Mouse (Mus musculus) CH12.LX (cell line): ENCODE results near the gene Otx2. TPM values are rescaled to one million over a fixed set of nuclear protein-coding genes. Genes with fewer than 3 reads are reported as not detected.

Experiments
- DNase-seq: peaks from one replicate; pipeline ENCODE4 v3.0.0-alpha.2; 2013; ENCODE audit errors: extremely low read depth
- H3K27ac ChIP-seq: 2 replicates; pipeline ENCODE4 v1.5.1; 2012; ENCODE audit warnings: low read depth, mild to moderate bottlenecking, control low read depth, moderate library complexity; ENCODE audit not compliant: insufficient read depth
- H3K27me3 ChIP-seq: replicated peaks from 2 replicates; pipeline ENCODE3; 2012; ENCODE audit warnings: inconsistent platforms
- H3K36me3 ChIP-seq, 2 experiments: replicated peaks in 1 of 2; 2 replicates each; pipeline versions ENCODE3 to v1.6.1; 2012; ENCODE audit warnings: inconsistent platforms in 1 of 2, low read length in 1 of 2, mild to moderate bottlenecking in 1 of 2, mixed read lengths in 1 of 2, moderate library complexity in 1 of 2; ENCODE audit not compliant: control insufficient read depth in 1 of 2, insufficient read depth in 1 of 2
- H3K4me1 ChIP-seq, 2 experiments: 2 replicates each; pipeline ENCODE4 v1.6.1; 2012; ENCODE audit warnings: inconsistent platforms in 1 of 2, moderate library complexity in 1 of 2; ENCODE audit not compliant: insufficient read depth in 2 of 2, control insufficient read depth in 1 of 2
- H3K4me2 ChIP-seq: 2 replicates; pipeline ENCODE4 v1.6.1; 2012; ENCODE audit warnings: low read depth, mild to moderate bottlenecking, control low read depth; ENCODE audit not compliant: poor library complexity, insufficient read depth, severe bottlenecking
- H3K4me3 ChIP-seq, 3 experiments: fragments of 150-350 bp in 1 of 3; sonication (generic) in 1 of 3; replicated peaks in 1 of 3; 2 replicates each; pipeline versions ENCODE3 to v1.5.1; 2011 to 2012; ENCODE audit warnings: low read depth in 2 of 3, low read length in 2 of 3, mild to moderate bottlenecking in 2 of 3, moderate library complexity in 2 of 3, control low read depth in 1 of 3, improper control_type of control experiment in 1 of 3, inconsistent platforms in 1 of 3, mixed read lengths in 1 of 3; ENCODE audit not compliant: poor library complexity in 1 of 3
- H3K79me2 ChIP-seq: replicated peaks from 2 replicates; pipeline ENCODE4 v1.6.1; 2012; ENCODE audit warnings: mild to moderate bottlenecking, moderate library complexity; ENCODE audit not compliant: control insufficient read depth, poor library complexity, insufficient read depth, severe bottlenecking; ENCODE audit errors: extremely low read depth
- H3K9ac ChIP-seq: 2 replicates; pipeline ENCODE4 v1.6.1; 2012; ENCODE audit warnings: low read depth, mild to moderate bottlenecking, control low read depth, moderate library complexity; ENCODE audit not compliant: insufficient read depth
- H3K9me3 ChIP-seq: replicated peaks from 2 replicates; pipeline ENCODE3; 2012; ENCODE audit warnings: low read length, inconsistent platforms, mixed read lengths
- BHLHE40 ChIP-seq: IDR thresholded peaks from 2 replicates; pipeline ENCODE4 v1.6.1; 2011; ENCODE audit warnings: mild to moderate bottlenecking, low read depth, low read length, improper control_type of control experiment
- CHD1 ChIP-seq: IDR thresholded peaks from 2 replicates; pipeline ENCODE4 v1.6.1; 2012; ENCODE audit warnings: low read depth, low read length, improper control_type of control experiment, inconsistent platforms
- CTCF ChIP-seq, 2 experiments: IDR thresholded peaks in 1 of 2; conservative IDR thresholded peaks in 1 of 2; 2 replicates each; pipeline ENCODE4 v1.5.1; 2011 to 2012; ENCODE audit warnings: low read depth in 2 of 2, low read length in 2 of 2, improper control_type of control experiment in 1 of 2, inconsistent platforms in 1 of 2, mild to moderate bottlenecking in 1 of 2, moderate library complexity in 1 of 2
- E2F4 ChIP-seq: IDR thresholded peaks from 2 replicates; pipeline ENCODE4 v1.6.1; 2011; ENCODE audit warnings: low read depth, low read length, improper control_type of control experiment; ENCODE audit not compliant: insufficient replicate concordance
- ELF1 ChIP-seq: IDR thresholded peaks from 2 replicates; pipeline ENCODE4 v1.6.1; 2014; ENCODE audit warnings: low read depth, mild to moderate bottlenecking, inconsistent platforms, low read length, improper control_type of control experiment
- ETS1 ChIP-seq: conservative IDR thresholded peaks from 2 replicates; pipeline ENCODE4 v1.6.1; 2012; ENCODE audit warnings: low read depth, mild to moderate bottlenecking, inconsistent platforms, low read length, improper control_type of control experiment, moderate library complexity
- GABPA ChIP-seq: IDR thresholded peaks from 2 replicates; pipeline ENCODE4 v1.6.1; 2012; ENCODE audit warnings: low read depth, low read length, improper control_type of control experiment, inconsistent platforms; ENCODE audit not compliant: insufficient replicate concordance
- IRF4 ChIP-seq: IDR thresholded peaks from 2 replicates; pipeline ENCODE4 v1.6.1; 2014; ENCODE audit warnings: low read depth, mild to moderate bottlenecking, inconsistent platforms, low read length, improper control_type of control experiment
- MAFK ChIP-seq: IDR thresholded peaks from 2 replicates; pipeline ENCODE4 v1.6.1; 2011; ENCODE audit warnings: low read length, improper control_type of control experiment; ENCODE audit not compliant: insufficient replicate concordance
- MAZ ChIP-seq: IDR thresholded peaks from 2 replicates; pipeline ENCODE4 v1.6.1; 2012; ENCODE audit warnings: low read depth, mild to moderate bottlenecking, inconsistent platforms, low read length, improper control_type of control experiment, moderate library complexity
- MEF2A ChIP-seq: IDR thresholded peaks from 2 replicates; pipeline ENCODE4 v1.6.1; 2014; ENCODE audit warnings: low read depth, mild to moderate bottlenecking, inconsistent platforms, low read length, improper control_type of control experiment, borderline replicate concordance
- NELFE ChIP-seq: IDR thresholded peaks from 2 replicates; pipeline ENCODE4 v1.6.1; 2011; ENCODE audit warnings: low read depth, low read length, improper control_type of control experiment
- NRF1 ChIP-seq: IDR thresholded peaks from 2 replicates; pipeline ENCODE4 v1.6.1; 2014; ENCODE audit warnings: low read depth, mild to moderate bottlenecking, inconsistent platforms, low read length, improper control_type of control experiment, moderate library complexity
- PAX5 ChIP-seq: IDR thresholded peaks from 2 replicates; pipeline ENCODE4 v1.6.1; 2012; ENCODE audit warnings: low read length, inconsistent platforms, mixed read lengths
- POLR2A ChIP-seq: IDR thresholded peaks from 2 replicates; pipeline ENCODE4 v1.6.1; 2011; ENCODE audit warnings: low read depth, mild to moderate bottlenecking, improper control_type of control experiment, low read length
- RCOR1 ChIP-seq: conservative IDR thresholded peaks from 2 replicates; pipeline ENCODE4 v1.6.1; 2012; ENCODE audit warnings: low read depth, mild to moderate bottlenecking, inconsistent platforms, low read length, improper control_type of control experiment
- SMC3 ChIP-seq: IDR thresholded peaks from 2 replicates; pipeline ENCODE4 v1.6.1; 2011; ENCODE audit warnings: low read depth, low read length, improper control_type of control experiment
- TBP ChIP-seq: conservative IDR thresholded peaks from 2 replicates; pipeline ENCODE4 v1.6.1; 2011; ENCODE audit warnings: low read depth, low read length, improper control_type of control experiment
- USF2 ChIP-seq: conservative IDR thresholded peaks from 2 replicates; pipeline ENCODE4 v1.6.1; 2011; ENCODE audit warnings: low read depth, low read length, improper control_type of control experiment
- ZNF384 ChIP-seq: IDR thresholded peaks from 2 replicates; pipeline ENCODE4 v1.6.1; 2012; ENCODE audit warnings: low read depth, low read length, improper control_type of control experiment, inconsistent platforms
- dilution Hi-C: fragments of 300-500 bp; cut with MboI; formaldehyde crosslinking; loops from 2 replicates; pipeline ENCODE4 v1.14.3; 2020; ENCODE audit warnings: low sequenced_read_pairs; ENCODE audit not compliant: extremely low pct_unique_long_range_greater_than_20kb, extremely low pct_ligation_motif_present
- in situ Hi-C: fragments of 300-500 bp; cut with MboI; formaldehyde crosslinking; loops from 3 replicates; pipeline ENCODE4 v1.14.3; 2019; ENCODE audit warnings: low sequenced_read_pairs, low pct_ligation_motif_present, low pct_unique_long_range_greater_than_20kb, mixed read lengths
- polyA plus RNA-seq: library from polyadenylated mRNA; unstranded; fragments of >175 nt; gene quantifications from 2 replicates; pipeline ENCODE4 v1.2.1, GENCODE M21; 2012; ENCODE audit warnings: low read depth; ENCODE audit not compliant: insufficient read length
- total RNA-seq, 2 experiments: library from RNA; depleted of rRNA; stranded (reverse); fragments of 300-350 nt in 1 of 2; fragments of >200 nt in 1 of 2; gene quantifications; 2 replicates each; pipeline ENCODE4 v1.2.3; 2012 to 2014

Gene Otx2
- total and polyA plus RNA-seq, 3 experiments = not detected

- Histone ChIP-seq H3K36me3 (no peaks in the 10 kb centered on the region), H3K9ac (no peak overlapping the region), H3K9me3 (no peaks in the 10 kb centered on the region), H3K79me2 (no peaks in the 10 kb centered on the region), H3K4me3 (no peak overlapping the region), H3K4me1 (no peaks in the 10 kb centered on the region), H3K27me3 (no peaks in the 10 kb centered on the region), H3K4me2 (no peak overlapping the region), H3K27ac (no peak overlapping the region)
- in situ Hi-C loops = no loop called here
- dilution Hi-C loops = no loop called here
- no peak for DNase-seq
- TF ChIP-seq E2F4 (no peak), ZNF384 (no peak), NELFE (no peak), GABPA (no peak), CHD1 (no peak), BHLHE40 (no peak), SMC3 (no peak), MAZ (no peak), USF2 (no peak), ETS1 (no peak)
Measured at GRCm38 (mm10) chr14:48670761-48671479, 2.7 kb downstream of the Otx2 start.

- dilution Hi-C loops = no loop called here
- no peak for DNase-seq
- H3K4me1 ChIP-seq = no peaks in the 10 kb centered on the region
- no peaks in the 10 kb centered on the region for H3K27me3 ChIP-seq
- no peaks in the 10 kb centered on the region for H3K36me3 ChIP-seq
- H3K4me2 ChIP-seq = no peak overlapping the region
- H3K9ac ChIP-seq = no peak overlapping the region
- no peaks in the 10 kb centered on the region for H3K79me2 ChIP-seq
- no peak for TF ChIP-seq MAZ
- no peak for TF ChIP-seq MEF2A
- no peak for TF ChIP-seq POLR2A
- no peak for TF ChIP-seq IRF4
- no peak for TF ChIP-seq CTCF (conservative IDR thresholded peaks at IDR 0.05 in 1 of 2, IDR thresholded peaks at IDR 0.05 in 1 of 2; ENCODE audit: low read depth in 2 of 2, low read length in 2 of 2)
- TF ChIP-seq NRF1 = no peak
- no peak for TF ChIP-seq PAX5
- no peak for TF ChIP-seq ELF1
- TF ChIP-seq RCOR1 = no peak
- TF ChIP-seq MAFK = no peak
- no peak for TF ChIP-seq ETS1
- no peak for TF ChIP-seq TBP
- H3K4me3 ChIP-seq = no peak overlapping the region
- in situ Hi-C loops = no loop called here
- H3K9me3 ChIP-seq = no peaks in the 10 kb centered on the region
- no peak overlapping the region for H3K27ac ChIP-seq
Measured at GRCm38 (mm10) chr14:48670258-48670630, 3.4 kb downstream of the Otx2 start.
